ENCODE assay signal across 8 mouse cellular contexts in genomic region chr19:12134289-12134688, GRCm38 (mm10). TPM values are rescaled to one million over a fixed set of nuclear protein-coding genes. Genes with fewer than 3 reads are reported as not detected.
DNase-seq lines count a peak whose midpoint lies in the region; ATAC-seq and TF ChIP-seq lines count a peak whose summit lies in the region.
"Had no signal": no experiment of that assay in that cellular context is flagged by ENCODE, and none has a peak within 500 bp of the region (broad histone marks: within the 10 kb centered on the region; RNA-seq: fewer than 3 reads in every experiment).

No protein-coding gene starts in this region.

- no peaks in the 10 kb centered on the region for H3K36me3 ChIP-seq in E14TG2a.4 (ENCODE audit: insufficient read depth, low read length)
- no peaks in the 10 kb centered on the region for H3K36me3 ChIP-seq in intestine, postnatal 0 days (ENCODE audit: control insufficient read depth, insufficient read depth)

- H3K9me3 ChIP-seq in E14TG2a.4 (ENCODE audit: low read length): no peaks in the 10 kb centered on the region
- H3K9me3 ChIP-seq in intestine, postnatal 0 days (ENCODE audit: control insufficient read depth): no peaks in the 10 kb centered on the region

- H3K27ac ChIP-seq in intestine, postnatal 0 days (ENCODE audit: low read depth, low read length): no peak overlapping the region

- no peaks in the 10 kb centered on the region for H3K27me3 ChIP-seq in E14TG2a.4 (ENCODE audit: insufficient read depth, low read length)
- no peaks in the 10 kb centered on the region for H3K27me3 ChIP-seq in intestine, postnatal 0 days (replicated peaks; ENCODE audit: control insufficient read depth, insufficient read depth, low read length)

- 25% methylated on average over 2 of the region's 2 CpGs for WGBS in intestine, postnatal 0 days

- no peaks in the 10 kb centered on the region for H3K4me1 ChIP-seq in E14TG2a.4 (replicated peaks; ENCODE audit: low read depth, low read length)
- no peaks in the 10 kb centered on the region for H3K4me1 ChIP-seq in intestine, postnatal 0 days (replicated peaks; ENCODE audit: control insufficient read depth, insufficient read depth, low read length)

- TF ChIP-seq CTCF in E14TG2a.4 (conservative IDR thresholded peaks at IDR 0.05; ENCODE audit: low read length): peak; percentile 85
- TF ChIP-seq CTCF in intestine, postnatal 0 days (IDR thresholded peaks at IDR 0.05; ENCODE audit: low read depth): peak; percentile 78

- no peak overlapping the region for H3K4me3 ChIP-seq in E14TG2a.4 (replicated peaks; ENCODE audit: low read length)
- no peak overlapping the region for H3K4me3 ChIP-seq in intestine, postnatal 0 days (ENCODE audit: low read depth, low read length)

- no peak; the same call in 1 of the 2 replicates for ATAC-seq in intestine, postnatal 0 days
- no peak for ATAC-seq in erythroid progenitor cell, adult 5-6 weeks (replicated peaks; ENCODE audit: low FRiP score, poor library complexity, severe bottlenecking)

- no peak overlapping the region for H3K4me2 ChIP-seq in intestine, postnatal 0 days (replicated peaks; ENCODE audit: low read depth)

- DNase-seq in kidney, adult 9 months: peak; percentile 37
- no peak for DNase-seq in kidney, adult 18-20 months
- DNase-seq in ZHBTc4 (ENCODE audit: low read depth, low spot score): peak; percentile 52
- peak; percentile 44 for DNase-seq in retina, postnatal 1 day

- H3K9ac ChIP-seq in intestine, postnatal 0 days (ENCODE audit: low read depth, low read length): no peak overlapping the region

RNA-seq across cellular contexts. Expression of gene Olfr76, which starts 11.3 kb away (rescaled TPM):
- polyA plus RNA-seq in intestine, postnatal 0 days (2015; fragmentation: Nextera tagmentation; extraction: Ambion mirVana): not detected in 2 replicates
- total RNA-seq in erythroid progenitor cell, adult 5-6 weeks (2015; ENCODE audit: low replicate concordance): not detected in 2 replicates
- total RNA-seq in erythroid progenitor cell, adult 5-6 weeks (2017; ENCODE audit: low replicate concordance): not detected in 2 replicates
- total RNA-seq: layer of hippocampus, postnatal 14 days had no signal

RNA-seq across cellular contexts. Expression of gene Olfr1428, which starts 18.6 kb away (rescaled TPM):
- not detected in 2 replicates for polyA plus RNA-seq in intestine, postnatal 0 days (2015; fragmentation: Nextera tagmentation; extraction: Ambion mirVana)
- total RNA-seq in erythroid progenitor cell, adult 5-6 weeks (2015; ENCODE audit: low replicate concordance): not detected in 2 replicates
- not detected in 2 replicates for total RNA-seq in erythroid progenitor cell, adult 5-6 weeks (2017; ENCODE audit: low replicate concordance)
- total RNA-seq: layer of hippocampus, postnatal 14 days had no signal

RNA-seq across cellular contexts. Expression of gene Olfr1427, which starts 31.2 kb away (rescaled TPM):
- not detected in 2 replicates for polyA plus RNA-seq in intestine, postnatal 0 days (2015; fragmentation: Nextera tagmentation; extraction: Ambion mirVana)
- not detected in 2 replicates for total RNA-seq in erythroid progenitor cell, adult 5-6 weeks (2015; ENCODE audit: low replicate concordance)
- total RNA-seq in erythroid progenitor cell, adult 5-6 weeks (2017; ENCODE audit: low replicate concordance): not detected in 2 replicates
- total RNA-seq: layer of hippocampus, postnatal 14 days had no signal

RNA-seq across cellular contexts. Expression of gene Olfr1555-ps1, which starts 35.6 kb away (rescaled TPM):
- 0.05 TPM in 1 of 2 replicates, not detected in the other for polyA plus RNA-seq in intestine, postnatal 0 days (2015; fragmentation: Nextera tagmentation; extraction: Ambion mirVana)
- not detected in 2 replicates for total RNA-seq in erythroid progenitor cell, adult 5-6 weeks (2015; ENCODE audit: low replicate concordance)
- total RNA-seq in erythroid progenitor cell, adult 5-6 weeks (2017; ENCODE audit: low replicate concordance): not detected in 2 replicates
- total RNA-seq: layer of hippocampus, postnatal 14 days had no signal

RNA-seq across cellular contexts. Expression of gene Olfr1426, which starts 42.5 kb away (rescaled TPM):
- polyA plus RNA-seq in intestine, postnatal 0 days (2015; fragmentation: Nextera tagmentation; extraction: Ambion mirVana): not detected in 2 replicates
- total RNA-seq in erythroid progenitor cell, adult 5-6 weeks (2015; ENCODE audit: low replicate concordance): not detected in 2 replicates
- not detected in 2 replicates for total RNA-seq in erythroid progenitor cell, adult 5-6 weeks (2017; ENCODE audit: low replicate concordance)
- total RNA-seq: layer of hippocampus, postnatal 14 days had no signal
